9 mouse cellular contexts compared by ENCODE assay signal in genomic region chr1:156754608-156755413, GRCm38 (mm10). TPM values are rescaled to one million over a fixed set of nuclear protein-coding genes. Genes with fewer than 3 reads are reported as not detected.
DNase-seq lines count a peak whose midpoint lies in the region; ATAC-seq lines count a peak whose summit lies in the region.
"Had no signal": no experiment of that assay in that cellular context is flagged by ENCODE, and none has a peak within 500 bp of the region (broad histone marks: within the 10 kb centered on the region; RNA-seq: fewer than 3 reads in every experiment).

No protein-coding gene starts in this region.

- no peak overlapping the region for H3K9ac ChIP-seq in forebrain, embryonic 14.5 days (ENCODE audit: low read length)
- 0 out of 2 replicates have a peak overlapping the region, but pooled peaks have one; percentile 5 for H3K9ac ChIP-seq in hindbrain, embryonic 13.5 days
- peak overlapping the region; percentile 32; the same call in 1 of the 2 replicates for H3K9ac ChIP-seq in neural tube, embryonic 11.5 days (ENCODE audit: low read length)

- WGBS in forebrain, embryonic 14.5 days = 45% methylated on average over 15 of the region's 15 CpGs
- 24% methylated on average over 15 of the region's 15 CpGs for WGBS in hindbrain, embryonic 13.5 days
- WGBS in neural tube, embryonic 11.5 days = 28% methylated on average over 15 of the region's 15 CpGs

- H3K9me3 ChIP-seq in forebrain, embryonic 14.5 days (replicated peaks; ENCODE audit: control insufficient read depth, low read length) = no peaks in the 10 kb centered on the region
- H3K9me3 ChIP-seq in hindbrain, embryonic 13.5 days = no peaks in the 10 kb centered on the region
- no peaks in the 10 kb centered on the region for H3K9me3 ChIP-seq in neural tube, embryonic 11.5 days (ENCODE audit: control insufficient read depth, low read length)
- H3K9me3 ChIP-seq: G1E had no signal

- H3K27me3 ChIP-seq in forebrain, embryonic 14.5 days (replicated peaks; ENCODE audit: control insufficient read depth, insufficient read depth, low read length) = no peaks in the 10 kb centered on the region
- H3K27me3 ChIP-seq in hindbrain, embryonic 13.5 days = 0 out of 2 replicates have a peak, but pooled peaks cover 3% of the 10 kb centered on the region
- no peaks in the 10 kb centered on the region for H3K27me3 ChIP-seq in neural tube, embryonic 11.5 days (ENCODE audit: control insufficient read depth, insufficient read depth, low read length)

- no peaks in the 10 kb centered on the region for H3K36me3 ChIP-seq in forebrain, embryonic 14.5 days (ENCODE audit: control insufficient read depth, insufficient read depth, low read length)
- no peaks in the 10 kb centered on the region for H3K36me3 ChIP-seq in hindbrain, embryonic 13.5 days
- no peaks in the 10 kb centered on the region for H3K36me3 ChIP-seq in neural tube, embryonic 11.5 days (ENCODE audit: control insufficient read depth, insufficient read depth, low read length)
- H3K36me3 ChIP-seq: G1E had no signal

- H3K4me3 ChIP-seq in forebrain, embryonic 14.5 days (ENCODE audit: low read depth, low read length) = no peak overlapping the region
- no peak overlapping the region for H3K4me3 ChIP-seq in hindbrain, embryonic 13.5 days
- H3K4me3 ChIP-seq in neural tube, embryonic 11.5 days (ENCODE audit: low read depth, low read length) = no peak overlapping the region

- peak; percentile 57 for ATAC-seq in forebrain, embryonic 14.5 days
- peak; percentile 60 for ATAC-seq in hindbrain, embryonic 13.5 days (ENCODE audit: low FRiP score)
- peak; percentile 58 for ATAC-seq in neural tube, embryonic 11.5 days (ENCODE audit: insufficient read depth, low FRiP score, low TSS enrichment)
- ATAC-seq in erythroblast, adult 5-6 weeks (replicated peaks; ENCODE audit: low FRiP score, poor library complexity, severe bottlenecking) = no peak
- ATAC-seq in monocyte, adult 5-6 weeks (replicated peaks; ENCODE audit: insufficient number of reproducible peaks, low FRiP score, low TSS enrichment, poor library complexity, severe bottlenecking) = no peak
- no peak for ATAC-seq in megakaryocyte-erythroid progenitor cell, adult 5-6 weeks (replicated peaks; ENCODE audit: low FRiP score, low TSS enrichment, poor library complexity, severe bottlenecking)

- peak; percentile 29 to 39 for DNase-seq in layer of hippocampus, postnatal 10 days (ENCODE audit: low spot score in 2 of 2)
- no peak for DNase-seq in layer of hippocampus, postnatal 25 days (ENCODE audit: extremely low spot score in 1 of 2, low spot score in 1 of 2)
- DNase-seq in forebrain, embryonic 14.5 days (ENCODE audit: low spot score) = peak; percentile 78
- DNase-seq in neural tube, embryonic 11.5 days (ENCODE audit: low spot score) = peak; percentile 81

- H3K27ac ChIP-seq in forebrain, embryonic 14.5 days (ENCODE audit: low read depth, low read length) = peak overlapping the region; percentile 52; the same call in 1 of the 2 replicates
- H3K27ac ChIP-seq in hindbrain, embryonic 13.5 days = peak overlapping the region; percentile 82
- H3K27ac ChIP-seq in neural tube, embryonic 11.5 days (ENCODE audit: low read depth, low read length) = peak overlapping the region; percentile 91

- H3K4me1 ChIP-seq in forebrain, embryonic 14.5 days (ENCODE audit: control insufficient read depth, insufficient read depth, low read length) = peaks cover 8% of the 10 kb centered on the region
- H3K4me1 ChIP-seq in hindbrain, embryonic 13.5 days (replicated peaks) = peaks cover 48% of the 10 kb centered on the region
- peaks cover 38% of the 10 kb centered on the region for H3K4me1 ChIP-seq in neural tube, embryonic 11.5 days (ENCODE audit: control insufficient read depth, insufficient read depth, low read length)

- H3K4me2 ChIP-seq in forebrain, embryonic 14.5 days (ENCODE audit: low read length) = peak overlapping the region; percentile 7; the same call in 1 of the 2 replicates
- peak overlapping the region; percentile 25 for H3K4me2 ChIP-seq in hindbrain, embryonic 13.5 days
- peak overlapping the region; percentile 10; the same call in 1 of the 2 replicates for H3K4me2 ChIP-seq in neural tube, embryonic 11.5 days (ENCODE audit: low read depth)

RNA-seq across cellular contexts. Expression of gene Fam20b, which starts 35.9 kb away (rescaled TPM):
- 10 to 100 TPM; 65.2 to 67.2 TPM for total RNA-seq in layer of hippocampus, postnatal 10 days (2021)
- total RNA-seq in layer of hippocampus, postnatal 25 days (2021) = 10 to 100 TPM; 69.8 to 75.6 TPM
- 19.9 and 23.8 TPM in 2 replicates for polyA plus RNA-seq in forebrain, embryonic 14.5 days (2014; fragmentation: Nextera tagmentation; extraction: Ambion mirVana)
- 27.0 and 27.9 TPM in 2 replicates for polyA plus RNA-seq in hindbrain, embryonic 13.5 days (2015; fragmentation: Nextera tagmentation; extraction: Ambion mirVana)
- polyA plus RNA-seq in neural tube, embryonic 11.5 days (2014; fragmentation: Nextera tagmentation; extraction: Ambion mirVana) = 25.7 and 29.7 TPM in 2 replicates
- total RNA-seq in erythroblast, adult 5-6 weeks (2015; ENCODE audit: low replicate concordance) = 6.5 and 10.6 TPM in 2 replicates
- 15.5 and 19.9 TPM in 2 replicates for total RNA-seq in erythroblast, adult 5-6 weeks (2017; ENCODE audit: low replicate concordance)
- 41.8 to 53.3 TPM (median 41.9 TPM) in 3 replicates for total RNA-seq in monocyte, adult 5-6 weeks (2017)
- total RNA-seq in megakaryocyte-erythroid progenitor cell, adult 5-6 weeks (2014; fragmentation: Nextera tagmentation) = 24.9 and 35.7 TPM in 2 replicates
- 41.1 and 46.9 TPM in 2 replicates for total RNA-seq in megakaryocyte-erythroid progenitor cell, adult 5-6 weeks (2017)

Comparison
In these comparisons a context has a peak if more than half of its experiments do, and no peak if none do; other contexts are left out.
1. DNase-seq: peak in layer of hippocampus, postnatal 10 days (2 of 2), forebrain, embryonic 14.5 days (single experiment) and neural tube, embryonic 11.5 days (single experiment); none in layer of hippocampus, postnatal 25 days (0 of 2).
2. ATAC-seq: peak in forebrain, embryonic 14.5 days (single experiment), hindbrain, embryonic 13.5 days (single experiment) and neural tube, embryonic 11.5 days (single experiment); none in erythroblast, adult 5-6 weeks (single experiment), monocyte, adult 5-6 weeks (single experiment) and megakaryocyte-erythroid progenitor cell, adult 5-6 weeks (single experiment).
3. Peak in every context shown above with its lines, with median percentiles within 50 percentile points of each other: H3K27ac ChIP-seq and H3K4me2 ChIP-seq.